Mouse (Mus musculus) C2C12 (cell line): ENCODE data around the gene Cav1. TPM values are rescaled to one million over a fixed set of nuclear protein-coding genes. Genes with fewer than 3 reads are reported as not detected.

ENCODE experiments used
- H3K27me3 ChIP-seq: one replicate; pipeline ENCODE4 v1.6.1; 2011; ENCODE audit not compliant: control insufficient read depth, insufficient read depth, insufficient read length
- H3K36me3 ChIP-seq: one replicate; pipeline ENCODE4 v1.6.1; 2011; ENCODE audit not compliant: control insufficient read depth, insufficient read depth
- H3K4me3 ChIP-seq: one replicate; pipeline ENCODE4 v1.5.1; 2011; ENCODE audit warnings: mild to moderate bottlenecking, control low read depth; ENCODE audit not compliant: poor library complexity, insufficient read depth, severe bottlenecking
- H3K79me2 ChIP-seq: one replicate; pipeline ENCODE4 v1.6.1; 2011; ENCODE audit not compliant: control insufficient read depth, insufficient read depth
- H3K79me3 ChIP-seq: one replicate; pipeline ENCODE4 v1.6.1; 2011; ENCODE audit warnings: low read depth, control low read depth
- H3ac ChIP-seq: one replicate; pipeline ENCODE3; 2011; ENCODE audit warnings: low read depth; ENCODE audit not compliant: control insufficient read depth, insufficient read length
- CEBPB ChIP-seq: IDR thresholded peaks from one replicate; pipeline ENCODE4 v1.6.1; 2011; ENCODE audit warnings: low read depth, mild to moderate bottlenecking, control low read depth, moderate library complexity
- CTCF ChIP-seq: IDR thresholded peaks from one replicate; pipeline ENCODE4 v1.5.1; 2011; ENCODE audit not compliant: control insufficient read depth, insufficient read depth, insufficient read length
- FOSL1 ChIP-seq: IDR thresholded peaks from one replicate; pipeline ENCODE4 v1.8.0; 2011; ENCODE audit warnings: mild to moderate bottlenecking, low read length; ENCODE audit not compliant: poor library complexity, insufficient read depth, severe bottlenecking
- MAX ChIP-seq: IDR thresholded peaks from one replicate; pipeline ENCODE4 v1.6.1; 2011; ENCODE audit warnings: mild to moderate bottlenecking, control low read depth
- MYOD1 ChIP-seq: IDR thresholded peaks from one replicate; pipeline ENCODE4 v1.6.1; 2011; ENCODE audit warnings: low read depth; ENCODE audit not compliant: control insufficient read depth, insufficient read length
- MYOG ChIP-seq: IDR thresholded peaks from one replicate; pipeline ENCODE4 v1.6.1; 2011; ENCODE audit not compliant: control insufficient read depth, insufficient read length; ENCODE audit errors: extremely low read depth
- USF1 ChIP-seq: IDR thresholded peaks from one replicate; pipeline ENCODE4 v1.6.1; 2011; ENCODE audit warnings: low read depth, mild to moderate bottlenecking, control low read depth, moderate library complexity
- polyA plus RNA-seq: library from polyadenylated mRNA; unstranded; fragments of >200 nt; fragmentation: generic; extraction: Trizol; gene quantifications from one replicate; pipeline ENCODE4 v1.2.1, GENCODE M21; 2012; ENCODE audit warnings: missing spikeins

Cav1 gene
- polyA plus RNA-seq, 1 experiment, result 24.5 TPM

DNA sequence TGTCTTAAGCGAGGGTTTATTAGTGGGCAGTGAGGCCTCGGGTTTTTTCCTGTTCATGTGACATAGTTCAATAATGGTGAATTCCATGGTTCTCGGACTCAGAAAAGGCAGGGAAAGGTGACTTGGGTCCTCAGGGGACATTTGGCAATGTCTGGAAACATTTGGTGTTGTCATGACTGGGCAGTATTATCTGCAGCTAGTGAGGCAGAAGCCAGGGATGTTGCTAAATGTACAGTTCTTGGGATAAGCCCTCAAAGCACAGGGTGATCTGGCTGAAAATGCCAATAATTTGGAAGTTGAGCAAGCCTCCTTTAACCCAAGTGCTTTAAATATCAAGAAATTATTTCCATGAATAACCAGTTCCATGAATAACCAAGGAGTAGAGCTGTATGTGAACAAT, 27.8 kb upstream of the Cav1 start:
- TF ChIP-seq USF1, result no peak
- no peak overlapping the region for H3K4me3 ChIP-seq
- H3K79me2 ChIP-seq, result peaks cover 9% of the 10 kb centered on the region
- no peak overlapping the region for H3ac ChIP-seq
- H3K27me3 ChIP-seq, result no peaks in the 10 kb centered on the region
- peaks cover 2% of the 10 kb centered on the region for H3K79me3 ChIP-seq
- no peaks in the 10 kb centered on the region for H3K36me3 ChIP-seq

- no peak for TF ChIP-seq CEBPB
- peak; percentile 20 for TF ChIP-seq MAX
- no peak for TF ChIP-seq CTCF
- no peak for TF ChIP-seq MYOD1
- no peak for TF ChIP-seq USF1
- no peak for TF ChIP-seq MYOG
- Histone ChIP-seq H3K27me3 (no peaks in the 10 kb centered on the region), H3ac (peak within 1 kb of the TSS; percentile 81), H3K36me3 (no peaks in the 10 kb centered on the region), H3K4me3 (peak within 1 kb of the TSS; percentile 39), H3K79me3 (peaks cover 2% of the 10 kb centered on the region), H3K79me2 (peaks cover 11% of the 10 kb centered on the region)
Measured at GRCm38 (mm10) chr6:17280939-17281756, 25.0 kb upstream of the Cav1 start, which contains the start of gene Cav2. Gene Cav2 (plus strand): TSS chr6:17281185.

GRCm38 (mm10) chr6:17281757-17282092, 24.4 kb upstream of the Cav1 start:
- Histone ChIP-seq H3K36me3 (no peaks in the 10 kb centered on the region), H3K79me2 (peaks cover 11% of the 10 kb centered on the region), H3K4me3 (peak overlapping the region; percentile 39), H3K27me3 (no peaks in the 10 kb centered on the region), H3K79me3 (peaks cover 2% of the 10 kb centered on the region), H3ac (no peak overlapping the region)
- TF ChIP-seq CEBPB, result no peak
- no peak for TF ChIP-seq FOSL1
- no peak for TF ChIP-seq MYOG
- TF ChIP-seq CTCF, result no peak
- no peak for TF ChIP-seq MAX
- no peak for TF ChIP-seq USF1
- no peak for TF ChIP-seq MYOD1

DNA sequence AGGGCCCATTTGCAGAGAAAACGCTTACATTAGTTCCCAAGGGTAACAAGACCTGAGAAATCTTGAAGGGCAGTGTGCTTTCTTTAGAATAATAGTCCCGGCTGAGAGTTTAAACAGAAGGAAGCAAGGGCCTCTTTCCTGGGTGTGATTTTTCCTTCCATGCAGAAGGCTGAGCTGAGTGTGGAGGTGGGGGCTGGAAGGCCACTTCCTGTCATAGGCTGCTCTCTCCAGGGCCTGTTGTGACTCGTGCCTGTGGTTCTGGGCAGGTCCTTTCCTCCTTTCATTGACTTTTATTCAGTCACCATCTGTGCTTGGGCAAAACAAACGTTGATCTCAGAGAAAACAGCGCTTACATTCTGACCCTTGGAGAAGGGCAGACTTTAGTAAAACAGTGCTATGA, 24.0 kb upstream of the Cav1 start:
- peaks cover 2% of the 10 kb centered on the region for H3K79me3 ChIP-seq
- H3K4me3 ChIP-seq, result peak overlapping the region; percentile 39
- H3K36me3 ChIP-seq, result no peaks in the 10 kb centered on the region
- H3ac ChIP-seq, result no peak overlapping the region
- H3K27me3 ChIP-seq, result no peaks in the 10 kb centered on the region
- no peak for TF ChIP-seq CEBPB
- no peak for TF ChIP-seq USF1
- no peak for TF ChIP-seq MYOG
- no peak for TF ChIP-seq CTCF
- no peak for TF ChIP-seq MYOD1
- no peak for TF ChIP-seq FOSL1
- peak; percentile 20 for TF ChIP-seq MAX
- peaks cover 11% of the 10 kb centered on the region for H3K79me2 ChIP-seq

DNA sequence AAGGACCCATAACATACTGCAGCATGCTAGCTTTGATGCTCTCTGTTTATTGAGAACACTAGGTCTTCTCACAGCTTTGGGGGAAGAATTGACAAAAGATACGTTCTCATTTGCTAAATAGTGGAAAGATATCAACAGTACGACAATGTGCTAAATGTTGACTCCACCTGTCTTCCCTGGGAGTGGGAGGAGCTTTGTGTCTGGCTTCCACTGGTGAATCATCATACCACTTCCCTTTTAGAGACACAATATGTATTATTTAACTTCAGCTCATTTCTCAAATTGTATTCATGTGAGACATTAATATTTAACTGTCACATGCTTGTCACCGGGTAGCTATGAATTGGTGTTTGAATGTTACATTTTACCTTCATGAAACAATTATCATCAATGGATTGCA, 22.3 kb upstream of the Cav1 start:
- Histone ChIP-seq H3K79me2 (peaks cover 11% of the 10 kb centered on the region), H3K4me3 (no peak overlapping the region), H3K36me3 (peaks cover 1% of the 10 kb centered on the region), H3K27me3 (no peaks in the 10 kb centered on the region), H3K79me3 (peaks cover 2% of the 10 kb centered on the region), H3ac (no peak overlapping the region)
- TF ChIP-seq CEBPB, result no peak
- no peak for TF ChIP-seq CTCF
- TF ChIP-seq MYOD1, result peak; percentile 71

DNA sequence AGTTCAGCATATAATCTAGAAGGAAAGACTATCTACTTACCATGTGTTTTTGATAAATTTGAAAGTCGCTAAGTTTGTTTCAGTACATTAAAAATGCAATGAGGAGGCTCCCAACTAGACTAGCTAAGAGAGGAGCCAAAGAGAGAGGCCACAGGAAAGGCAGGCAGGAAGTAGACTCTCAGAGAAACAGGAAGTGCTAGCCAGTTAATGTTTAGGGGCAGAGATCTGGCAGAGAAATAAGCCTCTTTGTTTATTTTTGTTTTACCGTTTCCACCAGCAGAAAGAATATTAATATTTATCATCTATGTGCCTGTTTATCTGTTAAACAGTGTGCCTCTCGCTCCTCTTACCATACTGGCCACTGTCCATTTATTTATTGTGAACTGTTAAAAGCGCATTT, 19.8 kb upstream of the Cav1 start:
- peaks cover 11% of the 10 kb centered on the region for H3K79me2 ChIP-seq
- TF ChIP-seq MYOG (no peak), MYOD1 (no peak), FOSL1 (no peak), CTCF (no peak), CEBPB (no peak), USF1 (no peak), MAX (no peak)
- H3ac ChIP-seq, result no peak overlapping the region
- H3K36me3 ChIP-seq, result peaks cover 4% of the 10 kb centered on the region
- H3K4me3 ChIP-seq, result no peak overlapping the region
- peaks cover 2% of the 10 kb centered on the region for H3K79me3 ChIP-seq
- H3K27me3 ChIP-seq, result no peaks in the 10 kb centered on the region
